Mouse (Mus musculus) CH12.LX (cell line): Measurements from ENCODE around the gene Mkrn1.

ENCODE experiments used
- CHD1 ChIP-seq: IDR thresholded peaks from 2 replicates; pipeline ENCODE4 v1.6.1; 2012; ENCODE audit warnings: low read depth, low read length, improper control_type of control experiment, inconsistent platforms
- CHD2 ChIP-seq: IDR thresholded peaks from 2 replicates; pipeline ENCODE4 v1.6.1; 2011; ENCODE audit warnings: low read length, improper control_type of control experiment
- CTCF ChIP-seq, 2 experiments: IDR thresholded peaks in 1 of 2; conservative IDR thresholded peaks in 1 of 2; 2 replicates each; pipeline ENCODE4 v1.5.1; 2011 to 2012; ENCODE audit warnings: low read depth in 2 of 2, low read length in 2 of 2, improper control_type of control experiment in 1 of 2, inconsistent platforms in 1 of 2, mild to moderate bottlenecking in 1 of 2, moderate library complexity in 1 of 2
- HCFC1 ChIP-seq: IDR thresholded peaks from 2 replicates; pipeline ENCODE4 v1.6.1; 2012; ENCODE audit warnings: low read depth, mild to moderate bottlenecking, inconsistent platforms, low read length, improper control_type of control experiment
- KAT2A ChIP-seq: IDR thresholded peaks from 2 replicates; pipeline ENCODE4 v1.6.1; 2012; ENCODE audit warnings: low read length, improper control_type of control experiment, inconsistent platforms; ENCODE audit not compliant: insufficient replicate concordance
- MAFK ChIP-seq: IDR thresholded peaks from 2 replicates; pipeline ENCODE4 v1.6.1; 2011; ENCODE audit warnings: low read length, improper control_type of control experiment; ENCODE audit not compliant: insufficient replicate concordance
- MXI1 ChIP-seq: IDR thresholded peaks from 2 replicates; pipeline ENCODE4 v1.6.1; 2011; ENCODE audit warnings: mild to moderate bottlenecking, low read depth, low read length, improper control_type of control experiment
- POLR2A ChIP-seq: IDR thresholded peaks from 2 replicates; pipeline ENCODE4 v1.6.1; 2011; ENCODE audit warnings: low read depth, mild to moderate bottlenecking, improper control_type of control experiment, low read length
- ZC3H11A ChIP-seq: IDR thresholded peaks from 2 replicates; pipeline ENCODE4 v1.6.1; 2012; ENCODE audit warnings: low read depth, mild to moderate bottlenecking, inconsistent platforms, low read length, improper control_type of control experiment

DNA sequence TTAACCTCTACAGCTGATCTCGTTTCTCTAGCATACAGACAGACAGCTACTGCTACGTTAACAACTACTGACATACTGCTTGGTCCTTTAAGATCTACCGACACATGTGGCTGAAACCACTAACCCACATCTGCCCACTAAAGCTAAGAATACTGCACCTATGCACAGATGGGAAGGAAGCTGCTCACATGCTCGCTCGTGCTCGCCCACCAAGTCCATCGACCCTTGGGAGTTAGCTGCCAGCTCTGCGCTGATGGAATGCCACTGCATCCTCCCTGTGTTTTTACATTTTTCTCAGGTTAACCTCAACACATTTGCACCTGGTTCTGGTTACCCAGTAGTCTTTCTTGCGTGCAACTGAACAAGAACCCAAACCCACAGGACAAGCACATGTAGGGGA is 21.9 kb downstream of the Mkrn1 start:
- TF ChIP-seq POLR2A (no peak), CTCF (conservative IDR thresholded peaks at IDR 0.05 in 1 of 2, IDR thresholded peaks at IDR 0.05 in 1 of 2; ENCODE audit: low read depth in 2 of 2, low read length in 2 of 2) (no peak), KAT2A (no peak), ZC3H11A (no peak), MAFK (no peak), HCFC1 (no peak), CHD2 (no peak), CHD1 (no peak), MXI1 (no peak)
